In the genomic region with DNA sequence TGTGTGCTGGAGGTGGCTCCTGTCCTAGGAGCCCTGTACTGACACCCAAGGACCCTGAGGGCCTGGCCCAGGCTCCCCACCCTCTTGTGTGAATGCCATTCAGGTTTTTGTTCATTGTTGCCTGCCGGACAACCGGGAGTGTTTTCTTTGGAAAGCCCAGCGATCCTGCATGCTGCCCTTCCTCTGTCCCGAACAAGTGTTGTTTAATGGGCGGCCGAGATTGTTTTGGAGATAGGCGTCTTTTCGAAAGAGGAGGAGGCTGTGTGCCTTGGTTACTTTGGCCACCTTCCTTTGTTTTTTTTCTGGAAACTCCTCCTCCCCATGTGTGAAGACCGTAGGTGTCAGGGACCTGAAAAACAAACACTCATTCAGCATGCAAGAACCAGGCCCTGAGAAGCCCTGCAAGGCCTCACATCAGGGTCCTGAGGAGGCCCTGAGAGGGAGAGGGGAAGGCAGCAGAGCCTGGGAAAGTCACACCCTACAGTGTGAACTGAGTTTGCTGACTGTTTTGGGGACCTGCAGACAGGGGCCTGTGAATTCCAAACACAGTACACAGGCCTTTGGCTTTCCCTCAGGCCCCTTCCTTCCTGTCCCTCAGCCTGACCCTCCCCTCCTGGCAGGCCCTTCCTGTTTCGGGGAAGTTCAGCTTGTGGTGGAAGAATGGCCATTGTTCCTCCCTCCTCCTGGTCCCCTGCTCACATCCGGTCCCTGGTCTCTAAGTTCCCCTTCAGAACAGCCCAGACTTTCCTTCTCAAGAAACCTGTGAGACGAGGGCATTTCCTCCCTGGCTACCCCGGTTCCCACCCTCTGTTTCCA, we compare ENCODE assay signal across 8 mouse cellular contexts.
DNase-seq lines count a peak whose midpoint lies in the region; ATAC-seq and TF ChIP-seq lines count a peak whose summit lies in the region.

No protein-coding gene starts in this region.

- H3K9ac ChIP-seq in midbrain, embryonic 13.5 days (replicated peaks), result no peak overlapping the region
- H3K9ac ChIP-seq in midbrain, postnatal 0 days (replicated peaks; ENCODE audit: low read length, poor library complexity, severe bottlenecking), result no peak overlapping the region
- peak overlapping the region; percentile 44; the same call in 1 of the 2 replicates for H3K9ac ChIP-seq in heart, embryonic 14.5 days (ENCODE audit: low read length)
- peak overlapping the region; percentile 41; the same call in 1 of the 2 replicates for H3K9ac ChIP-seq in kidney, postnatal 0 days (ENCODE audit: low read depth, low read length)

- peaks cover 5% of the 10 kb centered on the region; the same call in 1 of the 2 replicates for H3K4me1 ChIP-seq in midbrain, embryonic 13.5 days (replicated peaks)
- no peaks in the 10 kb centered on the region for H3K4me1 ChIP-seq in midbrain, postnatal 0 days (ENCODE audit: insufficient read depth, low read length)
- peaks cover 21 to 27% of the 10 kb centered on the region in 2 experiments for H3K4me1 ChIP-seq in heart, embryonic 14.5 days (ENCODE audit: control insufficient read depth in 2 of 2, insufficient read depth in 2 of 2, low read length in 2 of 2)
- peaks cover 14% of the 10 kb centered on the region; the same call in 1 of the 2 replicates for H3K4me1 ChIP-seq in kidney, postnatal 0 days (replicated peaks; ENCODE audit: insufficient read depth, low read length)

- H3K9me3 ChIP-seq in midbrain, embryonic 13.5 days, result no peaks in the 10 kb centered on the region
- no peaks in the 10 kb centered on the region for H3K9me3 ChIP-seq in midbrain, postnatal 0 days (ENCODE audit: low read length)
- H3K9me3 ChIP-seq in heart, embryonic 14.5 days (ENCODE audit: control insufficient read depth, low read length), result no peaks in the 10 kb centered on the region
- no peaks in the 10 kb centered on the region for H3K9me3 ChIP-seq in kidney, postnatal 0 days (replicated peaks; ENCODE audit: low read length)

- DNase-seq in midbrain, postnatal 0 days (ENCODE audit: low spot score), result no peak
- DNase-seq in kidney, postnatal 0 days (ENCODE audit: low spot score), result peak; percentile 88
- DNase-seq in lung, postnatal 36 days, result peak; percentile 91
- peak; percentile 55 for DNase-seq in yolk sac, embryonic 10.5 days (ENCODE audit: low spot score)
- no peak for DNase-seq in right cerebral cortex, postnatal 14 days

- TF ChIP-seq CTCF in midbrain, postnatal 0 days (IDR thresholded peaks at IDR 0.05), result no peak
- TF ChIP-seq CTCF in kidney, postnatal 0 days (IDR thresholded peaks at IDR 0.05; ENCODE audit: low read depth), result no peak

- 0 out of 2 replicates have a peak, but pooled peaks cover 5% of the 10 kb centered on the region for H3K27me3 ChIP-seq in midbrain, embryonic 13.5 days
- no peaks in the 10 kb centered on the region for H3K27me3 ChIP-seq in midbrain, postnatal 0 days (ENCODE audit: insufficient read depth, low read length)
- no peaks in the 10 kb centered on the region for H3K27me3 ChIP-seq in heart, embryonic 14.5 days (ENCODE audit: control insufficient read depth, insufficient read depth, low read length)
- H3K27me3 ChIP-seq in kidney, postnatal 0 days (ENCODE audit: insufficient read depth, low read length), result no peaks in the 10 kb centered on the region

- ATAC-seq in midbrain, embryonic 13.5 days, result peak; percentile 60; the same call in 1 of the 2 replicates
- no peak for ATAC-seq in midbrain, postnatal 0 days (ENCODE audit: low FRiP score)
- peak; percentile 61 for ATAC-seq in common myeloid progenitor, adult 5-6 weeks (replicated peaks; ENCODE audit: low read depth, poor library complexity, severe bottlenecking)
- ATAC-seq in heart, embryonic 14.5 days (ENCODE audit: insufficient number of reproducible peaks, insufficient read depth, low FRiP score, low read depth), result peak; percentile 83
- ATAC-seq in kidney, postnatal 0 days (replicated peaks; ENCODE audit: low FRiP score, low read depth), result peak; percentile 72

- H3K4me3 ChIP-seq in midbrain, embryonic 13.5 days (replicated peaks), result no peak overlapping the region
- no peak overlapping the region for H3K4me3 ChIP-seq in midbrain, postnatal 0 days (ENCODE audit: low read depth, low read length)
- H3K4me3 ChIP-seq in heart, embryonic 14.5 days (ENCODE audit: control insufficient read depth in 1 of 2, insufficient read depth in 1 of 2, low read depth in 1 of 2, low read length in 2 of 2), result no peak overlapping the region
- no peak overlapping the region for H3K4me3 ChIP-seq in kidney, postnatal 0 days (replicated peaks; ENCODE audit: low read depth, low read length)

- no peaks in the 10 kb centered on the region for H3K36me3 ChIP-seq in midbrain, embryonic 13.5 days
- H3K36me3 ChIP-seq in midbrain, postnatal 0 days (ENCODE audit: insufficient read depth, low read length), result no peaks in the 10 kb centered on the region
- H3K36me3 ChIP-seq in heart, embryonic 14.5 days (ENCODE audit: control insufficient read depth, insufficient read depth, low read length), result no peaks in the 10 kb centered on the region
- no peaks in the 10 kb centered on the region for H3K36me3 ChIP-seq in kidney, postnatal 0 days (ENCODE audit: insufficient read depth, low read length)

- WGBS in midbrain, embryonic 13.5 days, result 73% methylated on average over 13 of the region's 13 CpGs
- WGBS in midbrain, postnatal 0 days, result 71% methylated on average over 13 of the region's 13 CpGs
- WGBS in heart, embryonic 14.5 days, result 63% methylated on average over 13 of the region's 13 CpGs
- WGBS in kidney, postnatal 0 days, result 16% methylated on average over 13 of the region's 13 CpGs

- H3K27ac ChIP-seq in midbrain, embryonic 13.5 days, result 0 out of 2 replicates have a peak overlapping the region, but pooled peaks have one; percentile 19
- H3K27ac ChIP-seq in midbrain, postnatal 0 days (ENCODE audit: low read depth, low read length), result no peak overlapping the region
- H3K27ac ChIP-seq in heart, embryonic 14.5 days (replicated peaks in 1 of 2; ENCODE audit: control insufficient read depth in 1 of 2, insufficient read depth in 1 of 2, low read depth in 2 of 2, low read length in 2 of 2), result peak overlapping the region; percentile 82 to 90
- H3K27ac ChIP-seq in kidney, postnatal 0 days, result peak overlapping the region; percentile 93

- H3K4me2 ChIP-seq in midbrain, embryonic 13.5 days (replicated peaks), result no peak overlapping the region
- no peak overlapping the region for H3K4me2 ChIP-seq in midbrain, postnatal 0 days (ENCODE audit: low read depth, low read length, poor library complexity, severe bottlenecking)
- no peak overlapping the region for H3K4me2 ChIP-seq in heart, embryonic 14.5 days (ENCODE audit: low read length)
- no peak overlapping the region for H3K4me2 ChIP-seq in kidney, postnatal 0 days (ENCODE audit: low read length)

Comparison
In these comparisons a context has a peak if more than half of its experiments do, and no peak if none do; other contexts are left out.
1. H3K9ac ChIP-seq: peak in heart, embryonic 14.5 days (single experiment) and kidney, postnatal 0 days (single experiment); none in midbrain, embryonic 13.5 days (single experiment) and midbrain, postnatal 0 days (single experiment).
2. DNase-seq: peak in kidney, postnatal 0 days (single experiment), lung, postnatal 36 days (single experiment) and yolk sac, embryonic 10.5 days (single experiment); none in midbrain, postnatal 0 days (single experiment) and right cerebral cortex, postnatal 14 days (single experiment).